25 mouse cellular contexts compared by ENCODE assay signal in genomic region chr1:88969016-88969415, GRCm38 (mm10).
"Had no signal": no experiment of that assay in that cellular context is flagged by ENCODE, and none has a peak within 500 bp of the region (broad histone marks: within the 10 kb centered on the region; RNA-seq: fewer than 3 reads in every experiment).

No protein-coding gene starts in this region.

- H3K36me3 ChIP-seq: heart, embryonic 10.5 days; heart, embryonic 12.5 days; hindbrain, embryonic 10.5 days; hindbrain, embryonic 13.5 days; hindbrain, embryonic 15.5 days; limb, embryonic 10.5 days; limb, embryonic 12.5 days; liver, embryonic 13.5 days had no signal

- ATAC-seq: hindbrain, postnatal 0 days; intestine, embryonic 16.5 days had no signal

- H3K9ac ChIP-seq: heart, embryonic 12.5 days; hindbrain, embryonic 13.5 days; hindbrain, embryonic 15.5 days; limb, embryonic 12.5 days; liver, embryonic 13.5 days had no signal

- H3K4me1 ChIP-seq: heart, embryonic 10.5 days; heart, embryonic 12.5 days; hindbrain, embryonic 10.5 days; hindbrain, embryonic 13.5 days; hindbrain, embryonic 15.5 days; limb, embryonic 10.5 days; limb, embryonic 12.5 days; liver, embryonic 13.5 days had no signal

- H3K27me3 ChIP-seq: heart, embryonic 12.5 days; hindbrain, embryonic 13.5 days; hindbrain, embryonic 15.5 days; limb, embryonic 12.5 days; liver, embryonic 13.5 days had no signal

- H3K27ac ChIP-seq: gastrocnemius, adult 2 months; heart, embryonic 10.5 days; hindbrain, embryonic 10.5 days; hindbrain, embryonic 13.5 days; hindbrain, embryonic 15.5 days; hindbrain, postnatal 0 days; layer of hippocampus, adult 2 months; left cerebral cortex, adult 2 months; limb, embryonic 10.5 days; limb, embryonic 12.5 days; liver, embryonic 13.5 days had no signal

- H3K9me3 ChIP-seq: heart, embryonic 10.5 days; heart, embryonic 12.5 days; hindbrain, embryonic 13.5 days; hindbrain, embryonic 15.5 days; limb, embryonic 10.5 days; limb, embryonic 12.5 days; liver, embryonic 13.5 days had no signal

- DNase-seq: gastrocnemius, adult 2 months; gastrocnemius, postnatal 10 days; gastrocnemius, postnatal 25 days; heart, adult 18-20 months; heart, postnatal 10 days; heart, postnatal 4 days; kidney, adult 11 months; kidney, adult 8-10 months; kidney, postnatal 10 days; kidney, postnatal 25 days; kidney, postnatal 4 days; liver; liver, embryonic 13.5 days had no signal

- H3K4me3 ChIP-seq: gastrocnemius, adult 2 months; heart, embryonic 10.5 days; heart, embryonic 12.5 days; hindbrain, embryonic 10.5 days; hindbrain, embryonic 13.5 days; hindbrain, embryonic 15.5 days; layer of hippocampus, adult 2 months; left cerebral cortex, adult 2 months; limb, embryonic 10.5 days; limb, embryonic 12.5 days; liver, embryonic 13.5 days had no signal

- H3K4me2 ChIP-seq: heart, embryonic 12.5 days; hindbrain, embryonic 13.5 days; hindbrain, embryonic 15.5 days; limb, embryonic 12.5 days; liver, embryonic 11.5 days; liver, embryonic 13.5 days had no signal
